Mouse (Mus musculus) forebrain, embryonic 10.5 days (tissue): Measurements from ENCODE around the gene Cpt1a. TPM values are rescaled to one million over a fixed set of nuclear protein-coding genes. Genes with fewer than 3 reads are reported as not detected.
A peak's percentile ranks its signal among the peaks of the same experiment; 100 is the strongest.

Experiments
- DNase-seq: peaks from one replicate; pipeline ENCODE4 v3.0.0-alpha.2; 2017; ENCODE audit warnings: low spot score; ENCODE audit errors: extremely low spot score
- H3K27ac ChIP-seq: fragments of 300-500 bp; sonication (generic); 2 replicates; pipeline ENCODE4 v1.5.1; 2016; ENCODE audit warnings: mild to moderate bottlenecking
- H3K27me3 ChIP-seq: fragments of 300-500 bp; sonication (generic); 2 replicates; pipeline ENCODE4 v1.6.1; 2016; ENCODE audit warnings: mild to moderate bottlenecking; ENCODE audit not compliant: poor library complexity, severe bottlenecking
- H3K36me3 ChIP-seq: fragments of 300-500 bp; sonication (generic); replicated peaks from 2 replicates; pipeline ENCODE4 v1.6.1; 2016; ENCODE audit warnings: mild to moderate bottlenecking, moderate library complexity
- H3K4me1 ChIP-seq: fragments of 300-500 bp; sonication (generic); 2 replicates; pipeline ENCODE4 v1.6.1; 2016
- H3K4me3 ChIP-seq: fragments of 300-500 bp; sonication (generic); 2 replicates; pipeline ENCODE4 v1.5.1; 2016; ENCODE audit warnings: mild to moderate bottlenecking, moderate library complexity
- H3K9me3 ChIP-seq: fragments of 300-500 bp; sonication (generic); 2 replicates; pipeline ENCODE4 v1.6.1; 2016; ENCODE audit warnings: mild to moderate bottlenecking, moderate library complexity
- WGBS: fragments of 180-500 bp; shearing (Covaris S2); methylation state at CpG from one replicate; pipeline ENCODE4 v1.1.7; 2016; 5-methylcytosine and 5-hydroxymethylcytosine counted together
- microRNA-seq: library from miRNA; unstranded; fragments of <30 nt; microRNA quantifications from one replicate; pipeline ENCODE4, GENCODE M21; 2017
- polyA plus RNA-seq: library from polyadenylated mRNA; unstranded; fragments of >200 nt; fragmentation: Nextera tagmentation; extraction: Ambion mirVana; gene quantifications from 2 replicates; pipeline ENCODE4 v1.2.1, GENCODE M21; 2016

The Cpt1a gene
- polyA plus RNA-seq, 1 experiment from 2014 or later: 5.5 TPM

- WGBS: 89% methylated on average over 15 of the region's 15 CpGs
- H3K9me3 ChIP-seq: no peaks in the 10 kb centered on the region
- no peaks in the 10 kb centered on the region for H3K36me3 ChIP-seq
- H3K4me1 ChIP-seq: peaks cover 11% of the 10 kb centered on the region
- no peak overlapping the region for H3K27ac ChIP-seq
- no peak overlapping the region for H3K4me3 ChIP-seq
- no peak for DNase-seq
- no peaks in the 10 kb centered on the region for H3K27me3 ChIP-seq
Measured at GRCm38 (mm10) chr19:3428057-3428830, 106.1 kb downstream of the Cpt1a start.

GRCm38 (mm10) chr19:3429156-3429816 is 107.2 kb downstream of the Cpt1a start:
- Histone ChIP-seq H3K36me3 (no peaks in the 10 kb centered on the region), H3K4me3 (no peak overlapping the region), H3K4me1 (peaks cover 22% of the 10 kb centered on the region), H3K9me3 (no peaks in the 10 kb centered on the region), H3K27ac (peak overlapping the region; percentile 63; the same call in 1 of the 2 replicates), H3K27me3 (no peaks in the 10 kb centered on the region)
- 56% methylated on average over 7 of the region's 7 CpGs for WGBS
- no peak for DNase-seq

GRCm38 (mm10) chr19:3431066-3431465 is 108.9 kb downstream of the Cpt1a start:
- H3K27me3 ChIP-seq: no peaks in the 10 kb centered on the region
- no peak overlapping the region for H3K4me3 ChIP-seq
- no peaks in the 10 kb centered on the region for H3K9me3 ChIP-seq
- H3K27ac ChIP-seq: no peak overlapping the region
- no peaks in the 10 kb centered on the region for H3K36me3 ChIP-seq
- H3K4me1 ChIP-seq: peaks cover 30% of the 10 kb centered on the region
- WGBS: 75% methylated on average over 7 of the region's 7 CpGs
- no peak for DNase-seq

GRCm38 (mm10) chr19:3431969-3432368 is 109.8 kb downstream of the Cpt1a start:
- H3K9me3 ChIP-seq: no peaks in the 10 kb centered on the region

GRCm38 (mm10) chr19:3434124-3434523 is 112.0 kb downstream of the Cpt1a start:
- Histone ChIP-seq H3K4me3 (no peak overlapping the region), H3K9me3 (no peaks in the 10 kb centered on the region), H3K36me3 (no peaks in the 10 kb centered on the region), H3K27ac (peak overlapping the region; percentile 53; the same call in 1 of the 2 replicates), H3K27me3 (peaks cover 10% of the 10 kb centered on the region), H3K4me1 (peaks cover 29% of the 10 kb centered on the region)
- WGBS: 52% methylated on average over 4 of the region's 4 CpGs
- no peak for DNase-seq

More at GRCm38 (mm10) chr19:3431969-3432368, 109.8 kb downstream of the Cpt1a start:
- Histone ChIP-seq H3K4me1 (peaks cover 30% of the 10 kb centered on the region), H3K27ac (no peak overlapping the region), H3K27me3 (no peaks in the 10 kb centered on the region), H3K4me3 (no peak overlapping the region), H3K36me3 (no peaks in the 10 kb centered on the region)
- no peak for DNase-seq
- WGBS: 97% methylated on average over 1 of the region's 2 CpGs

- H3K27ac ChIP-seq: peak overlapping the region; percentile 53; the same call in 1 of the 2 replicates
- H3K36me3 ChIP-seq: no peaks in the 10 kb centered on the region
- no peaks in the 10 kb centered on the region for H3K9me3 ChIP-seq
- H3K27me3 ChIP-seq: peaks cover 15% of the 10 kb centered on the region
- whole genome bisulfite sequencing: 39% methylated on average over 4 of the region's 4 CpGs
- no peak for DNase-seq
- no peak overlapping the region for H3K4me3 ChIP-seq
- H3K4me1 ChIP-seq: peaks cover 24% of the 10 kb centered on the region
Measured at GRCm38 (mm10) chr19:3434641-3435040, 112.5 kb downstream of the Cpt1a start.

Small RNAs within 50 kb of the gene (microRNA-seq; reads per million reads assigned to microRNA genes)
- gene Mir6984: not detected

Other genes starting within 250 kb of the Cpt1a start
- gene Mrpl21, start 39.4 kb upstream of the Cpt1a start, polyA plus RNA-seq: 137 and 145 TPM in 2 replicates
- 11.4 and 11.5 TPM in 2 replicates for gene Ighmbp2, start 39.3 kb upstream of the Cpt1a start, polyA plus RNA-seq
- 0.17 and 0.22 TPM in 2 replicates for gene Tesmin, start 66.5 kb downstream of the Cpt1a start, polyA plus RNA-seq
- 0.54 and 0.81 TPM in 2 replicates for gene Gal, start 92.2 kb downstream of the Cpt1a start, polyA plus RNA-seq